Mouse (Mus musculus): ENCODE data around the gene Gm47429. TPM values are rescaled to one million over a fixed set of nuclear protein-coding genes. Genes with fewer than 3 reads are reported as not detected.
"Not testable (repeated sequence)": the region's sequence is repeated elsewhere in the genome, so short reads cannot be mapped to it uniquely, and the experiment has no call there.

Gene Gm47429
- not detected in 2 replicates for polyA plus RNA-seq (2014; fragmentation: Nextera tagmentation; extraction: Ambion mirVana)

GRCm38 (mm10) chr13:50443812-50444211 lies at the start of gene Gm47429:
TSS of gene Gm47429 (minus strand) at chr13:50443912.
- Histone ChIP-seq H3K27me3 (replicated peaks; ENCODE audit: control insufficient read depth, insufficient read depth, low read length) (no peaks in the 10 kb centered on the region), H3K4me1 (ENCODE audit: control insufficient read depth, insufficient read depth, low read length) (no peaks in the 10 kb centered on the region), H3K9me3 (replicated peaks; ENCODE audit: control insufficient read depth, low read length) (no peaks in the 10 kb centered on the region), H3K4me3 (ENCODE audit: low read depth, low read length) (no peak within 1 kb of the TSS), H3K36me3 (ENCODE audit: control insufficient read depth, insufficient read depth, low read length) (no peaks in the 10 kb centered on the region), H3K4me2 (ENCODE audit: low read length) (no peak within 1 kb of the TSS), H3K27ac (ENCODE audit: low read depth, low read length) (no peak within 1 kb of the TSS), H3K9ac (ENCODE audit: low read length) (no peak within 1 kb of the TSS)
- ATAC-seq (no peak), DNase-seq (ENCODE audit: low spot score) (no peak)
- WGBS = 89% methylated on average over 2 of the region's 2 CpGs

GRCm38 (mm10) chr13:50488510-50488909 lies 44.8 kb upstream of the Gm47429 start:
- H3K36me3 ChIP-seq (ENCODE audit: control insufficient read depth, insufficient read depth, low read length); H3K9me3 ChIP-seq (replicated peaks; ENCODE audit: control insufficient read depth, low read length); H3K4me2 ChIP-seq (ENCODE audit: low read length); H3K4me3 ChIP-seq (ENCODE audit: low read depth, low read length); H3K9ac ChIP-seq (ENCODE audit: low read length); DNase-seq (ENCODE audit: low spot score); H3K4me1 ChIP-seq (ENCODE audit: control insufficient read depth, insufficient read depth, low read length); H3K27me3 ChIP-seq (replicated peaks; ENCODE audit: control insufficient read depth, insufficient read depth, low read length); H3K27ac ChIP-seq (ENCODE audit: low read depth, low read length); ATAC-seq: not testable (repeated sequence)

DNA sequence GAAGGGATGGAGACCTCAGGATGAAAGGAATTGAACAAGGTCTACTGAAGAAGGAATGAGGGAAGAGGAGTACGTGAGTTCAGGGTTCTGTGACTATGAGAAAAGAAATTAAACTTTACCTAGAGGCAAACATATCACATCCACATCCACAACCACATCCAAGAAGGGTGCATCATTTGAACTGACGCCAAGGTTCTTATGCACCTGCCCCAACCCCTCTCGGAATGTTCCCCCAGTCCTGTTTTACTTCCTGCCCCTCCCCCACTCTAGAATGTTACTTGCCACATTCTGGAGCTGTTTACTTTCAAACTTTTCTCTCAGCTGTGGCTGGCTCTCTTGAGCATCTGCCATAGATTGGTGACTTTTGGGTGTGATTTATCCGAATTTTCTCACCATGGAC lies 23.3 kb upstream of the Gm47429 start, which contains the start of gene Nutm2:
Nutm2 (plus strand) TSS at position 301 of the 400 bp plus-strand sequence.
- Histone ChIP-seq H3K4me3 (ENCODE audit: low read depth, low read length) (no peak within 1 kb of the TSS), H3K4me1 (ENCODE audit: control insufficient read depth, insufficient read depth, low read length) (no peaks in the 10 kb centered on the region), H3K27me3 (replicated peaks; ENCODE audit: control insufficient read depth, insufficient read depth, low read length) (no peaks in the 10 kb centered on the region), H3K9ac (ENCODE audit: low read length) (no peak within 1 kb of the TSS), H3K27ac (ENCODE audit: low read depth, low read length) (no peak within 1 kb of the TSS), H3K4me2 (ENCODE audit: low read length) (no peak within 1 kb of the TSS), H3K36me3 (ENCODE audit: control insufficient read depth, insufficient read depth, low read length) (no peaks in the 10 kb centered on the region), H3K9me3 (replicated peaks; ENCODE audit: control insufficient read depth, low read length) (no peaks in the 10 kb centered on the region)
- WGBS = 87% methylated on average over 4 of the region's 4 CpGs
- ATAC-seq (no peak), DNase-seq (ENCODE audit: low spot score) (no peak)

- 0 out of 2 replicates have a peak overlapping the region, but pooled peaks have one; percentile 29 for H3K9ac ChIP-seq (ENCODE audit: low read length)
- no peaks in the 10 kb centered on the region for H3K27me3 ChIP-seq (replicated peaks; ENCODE audit: control insufficient read depth, insufficient read depth, low read length)
- H3K9me3 ChIP-seq (replicated peaks; ENCODE audit: control insufficient read depth, low read length) = no peaks in the 10 kb centered on the region
- H3K4me1 ChIP-seq (ENCODE audit: control insufficient read depth, insufficient read depth, low read length) = no peaks in the 10 kb centered on the region
- H3K4me3 ChIP-seq (ENCODE audit: low read depth, low read length) = peak overlapping the region; percentile 16; the same call in 1 of the 2 replicates
- H3K4me2 ChIP-seq (ENCODE audit: low read length) = peak overlapping the region; percentile 38
- ATAC-seq = 0 out of 2 replicates have a peak, but pooled peaks have one; percentile 15
- WGBS = 46% methylated on average over 27 of the region's 27 CpGs
- DNase-seq (ENCODE audit: low spot score) = peak; percentile 13
- H3K27ac ChIP-seq (ENCODE audit: low read depth, low read length) = no peak overlapping the region
- H3K36me3 ChIP-seq (ENCODE audit: control insufficient read depth, insufficient read depth, low read length) = no peaks in the 10 kb centered on the region
Measured at GRCm38 (mm10) chr13:50464621-50465562, 21.2 kb upstream of the Gm47429 start.

GRCm38 (mm10) chr13:50460433-50460832 lies 16.7 kb upstream of the Gm47429 start:
- 53% methylated on average over 2 of the region's 2 CpGs for WGBS
- H3K9ac ChIP-seq (ENCODE audit: low read length); DNase-seq (ENCODE audit: low spot score); H3K9me3 ChIP-seq (replicated peaks; ENCODE audit: control insufficient read depth, low read length); H3K4me2 ChIP-seq (ENCODE audit: low read length); H3K27me3 ChIP-seq (replicated peaks; ENCODE audit: control insufficient read depth, insufficient read depth, low read length); ATAC-seq; H3K4me1 ChIP-seq (ENCODE audit: control insufficient read depth, insufficient read depth, low read length); H3K4me3 ChIP-seq (ENCODE audit: low read depth, low read length); H3K36me3 ChIP-seq (ENCODE audit: control insufficient read depth, insufficient read depth, low read length); H3K27ac ChIP-seq (ENCODE audit: low read depth, low read length): not testable (repeated sequence)

DNA sequence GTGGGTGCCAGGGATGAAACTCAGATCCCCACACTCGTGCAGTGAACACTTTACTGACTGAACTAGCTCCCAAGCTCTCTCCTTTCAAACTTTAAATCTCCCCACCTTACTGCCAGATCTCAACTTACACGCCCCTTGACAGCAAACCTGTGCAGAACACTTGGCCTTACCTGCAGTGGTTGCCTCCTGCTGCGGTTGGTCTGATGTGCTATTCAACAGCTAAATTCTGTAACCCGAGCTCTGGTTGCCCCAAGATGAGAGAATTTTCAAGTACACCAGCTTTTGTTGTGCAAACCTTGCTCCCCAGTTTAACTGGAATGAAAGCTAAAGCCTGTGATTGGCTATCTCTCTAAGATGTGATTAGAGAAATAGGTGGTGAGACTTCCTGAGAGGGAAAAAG lies 9.7 kb upstream of the Gm47429 start:
- Histone ChIP-seq H3K4me1 (ENCODE audit: control insufficient read depth, insufficient read depth, low read length) (no peaks in the 10 kb centered on the region), H3K9ac (ENCODE audit: low read length) (no peak overlapping the region), H3K4me3 (ENCODE audit: low read depth, low read length) (no peak overlapping the region), H3K9me3 (replicated peaks; ENCODE audit: control insufficient read depth, low read length) (no peaks in the 10 kb centered on the region), H3K27ac (ENCODE audit: low read depth, low read length) (no peak overlapping the region), H3K36me3 (ENCODE audit: control insufficient read depth, insufficient read depth, low read length) (no peaks in the 10 kb centered on the region), H3K4me2 (ENCODE audit: low read length) (no peak overlapping the region), H3K27me3 (replicated peaks; ENCODE audit: control insufficient read depth, insufficient read depth, low read length) (no peaks in the 10 kb centered on the region)
- ATAC-seq = no peak
- no peak for DNase-seq (ENCODE audit: low spot score)
- 29% methylated on average over 4 of the region's 4 CpGs for WGBS

DNA sequence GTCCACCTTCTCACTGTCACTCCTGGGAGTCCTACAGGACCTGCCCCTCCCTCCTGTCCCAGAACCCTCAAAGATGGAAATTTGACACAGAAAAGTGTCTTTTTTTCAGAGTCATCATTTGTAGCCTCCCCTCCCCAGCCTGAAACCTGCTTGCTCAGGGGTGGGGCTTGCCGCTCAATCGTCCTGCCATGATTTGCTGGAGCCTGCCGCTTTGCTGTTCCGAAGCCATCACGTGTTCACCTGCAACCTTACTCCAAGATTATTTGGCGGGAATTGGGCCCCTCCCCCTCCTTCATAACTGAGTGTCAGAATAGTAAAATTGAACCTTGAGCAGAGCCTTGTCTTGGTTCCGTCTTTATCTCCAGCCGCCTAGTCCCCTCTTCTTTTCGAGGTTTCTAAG lies 8.6 kb upstream of the Gm47429 start:
- not testable (repeated sequence) for H3K4me3 ChIP-seq (ENCODE audit: low read depth, low read length); DNase-seq (ENCODE audit: low spot score); H3K4me1 ChIP-seq (ENCODE audit: control insufficient read depth, insufficient read depth, low read length); H3K27me3 ChIP-seq (replicated peaks; ENCODE audit: control insufficient read depth, insufficient read depth, low read length); H3K9ac ChIP-seq (ENCODE audit: low read length); H3K9me3 ChIP-seq (replicated peaks; ENCODE audit: control insufficient read depth, low read length); H3K27ac ChIP-seq (ENCODE audit: low read depth, low read length); H3K36me3 ChIP-seq (ENCODE audit: control insufficient read depth, insufficient read depth, low read length); H3K4me2 ChIP-seq (ENCODE audit: low read length); ATAC-seq
- 78% methylated on average over 9 of the region's 9 CpGs for WGBS

GRCm38 (mm10) chr13:50445261-50445660 lies 1.5 kb upstream of the Gm47429 start:
- Histone ChIP-seq H3K9me3 (replicated peaks; ENCODE audit: control insufficient read depth, low read length) (no peaks in the 10 kb centered on the region), H3K4me3 (ENCODE audit: low read depth, low read length) (no peak overlapping the region), H3K36me3 (ENCODE audit: control insufficient read depth, insufficient read depth, low read length) (no peaks in the 10 kb centered on the region), H3K27me3 (replicated peaks; ENCODE audit: control insufficient read depth, insufficient read depth, low read length) (no peaks in the 10 kb centered on the region), H3K27ac (ENCODE audit: low read depth, low read length) (no peak overlapping the region), H3K4me2 (ENCODE audit: low read length) (no peak overlapping the region), H3K4me1 (ENCODE audit: control insufficient read depth, insufficient read depth, low read length) (no peaks in the 10 kb centered on the region), H3K9ac (ENCODE audit: low read length) (no peak overlapping the region)
- no peak for DNase-seq (ENCODE audit: low spot score)
- no peak for ATAC-seq
- 60% methylated on average over 4 of the region's 4 CpGs for WGBS

DNA sequence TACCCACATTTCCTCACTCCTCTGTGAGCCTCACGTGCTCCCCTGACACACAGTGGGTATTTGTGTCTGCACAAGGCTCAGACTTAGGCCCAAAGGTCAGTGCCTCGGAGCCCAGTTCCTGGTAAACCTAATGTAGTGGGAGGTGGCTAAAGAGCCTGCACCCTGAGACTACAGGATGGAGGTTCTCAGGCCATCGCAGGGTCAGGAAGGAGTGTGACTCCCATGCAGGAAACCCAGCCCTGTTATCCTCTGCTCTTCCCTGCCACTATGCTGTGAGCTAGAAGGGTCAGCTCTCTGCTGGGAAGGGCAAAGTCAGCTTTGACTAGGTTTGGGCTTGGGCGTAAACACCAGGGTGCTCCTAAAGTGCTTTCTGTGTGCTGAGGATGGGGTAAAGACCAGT lies 17.0 kb downstream of the Gm47429 start:
- DNase-seq (ENCODE audit: low spot score) = no peak
- Histone ChIP-seq H3K27ac (ENCODE audit: low read depth, low read length) (no peak overlapping the region), H3K4me3 (ENCODE audit: low read depth, low read length) (no peak overlapping the region), H3K27me3 (replicated peaks; ENCODE audit: control insufficient read depth, insufficient read depth, low read length) (no peaks in the 10 kb centered on the region), H3K4me1 (ENCODE audit: control insufficient read depth, insufficient read depth, low read length) (no peaks in the 10 kb centered on the region), H3K9me3 (replicated peaks; ENCODE audit: control insufficient read depth, low read length) (no peaks in the 10 kb centered on the region), H3K36me3 (ENCODE audit: control insufficient read depth, insufficient read depth, low read length) (peaks cover 86% of the 10 kb centered on the region), H3K9ac (ENCODE audit: low read length) (no peak overlapping the region), H3K4me2 (ENCODE audit: low read length) (no peak overlapping the region)
- 96% methylated on average over 4 of the region's 4 CpGs for WGBS
- no peak for ATAC-seq

Data from forebrain, embryonic 14.5 days (tissue).